Mouse (Mus musculus) NIH3T3 (cell line): ENCODE data around the gene Tmprss9.

Experiments
- DNase-seq: peaks from one replicate; pipeline ENCODE4 v3.0.0-alpha.2; 2012; ENCODE audit warnings: low read depth

Tmprss9 gene

GRCm38 (mm10) chr10:80843087-80843930 lies 28.3 kb upstream of the Tmprss9 start:
- DNase-seq = no peak

DNA sequence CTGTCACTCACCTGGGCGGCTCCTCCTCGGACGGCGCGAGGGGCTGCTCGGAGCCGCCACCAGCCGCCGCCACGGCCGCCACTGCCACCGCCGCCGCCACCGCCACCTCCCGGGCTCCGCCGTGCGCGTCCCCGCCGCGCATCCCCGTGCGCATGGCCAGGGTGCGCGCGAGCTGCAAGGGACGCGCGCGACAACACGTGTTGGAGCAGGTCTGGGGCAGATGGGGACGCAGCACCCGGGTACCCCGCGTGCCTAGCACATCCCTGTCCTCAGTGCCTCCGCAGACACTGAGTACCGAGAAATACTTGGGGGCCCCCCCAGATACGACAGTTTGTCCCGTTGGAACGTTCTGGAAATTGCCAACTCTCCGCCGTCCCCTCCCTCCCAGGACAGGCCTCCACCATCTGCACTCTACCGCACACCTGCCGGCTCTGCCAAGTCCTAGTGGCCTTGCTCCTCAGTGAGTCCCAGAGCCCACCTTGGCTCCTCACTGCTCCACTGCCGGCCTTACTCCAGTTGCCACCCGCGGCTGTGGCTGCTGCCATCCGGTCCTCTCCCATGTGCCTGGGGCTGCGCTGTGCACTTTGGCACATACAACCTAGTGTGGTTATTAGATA lies 27.6 kb upstream of the Tmprss9 start, which contains the start of gene Lingo3:
Lingo3 (minus strand) TSS at position 109 of the 617 bp plus-strand sequence.
- no peak for DNase-seq

GRCm38 (mm10) chr10:80845055-80845693 lies 26.5 kb upstream of the Tmprss9 start:
- no peak for DNase-seq

GRCm38 (mm10) chr10:80845732-80846131 lies 25.9 kb upstream of the Tmprss9 start:
- no peak for DNase-seq

DNA sequence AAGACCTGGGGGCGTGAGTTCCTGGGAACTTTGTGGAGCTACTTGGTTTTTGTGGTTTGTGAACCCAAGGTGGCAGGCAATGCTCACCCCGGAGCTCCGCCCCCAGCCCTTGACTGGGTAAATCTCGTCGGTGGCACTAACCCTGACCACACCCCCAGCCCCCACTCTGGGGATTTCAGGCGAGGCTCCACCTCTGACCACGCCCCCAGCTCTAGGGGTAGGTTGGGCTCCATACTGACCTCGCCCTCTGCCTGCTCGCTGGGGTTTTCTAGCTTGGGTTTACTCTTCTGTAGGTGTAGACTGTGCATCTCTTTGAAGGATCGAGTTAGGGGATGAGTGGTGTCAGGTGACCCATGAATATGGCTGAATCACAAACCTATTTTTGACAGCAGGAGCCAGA lies 23.1 kb upstream of the Tmprss9 start:
- DNase-seq = peak; percentile 59

- peak; percentile 99 for DNase-seq
Measured at GRCm38 (mm10) chr10:80854913-80855748, 16.5 kb upstream of the Tmprss9 start, which contains the start of the genes Lsm7 and Sppl2b. Gene Lsm7, minus strand, starts transcription at chr10:80855209. Gene Sppl2b, plus strand, starts transcription at chr10:80855275.

GRCm38 (mm10) chr10:80855749-80856073 lies 15.9 kb upstream of the Tmprss9 start:
- peak; percentile 45 for DNase-seq

- DNase-seq = peak; percentile 80
Measured at GRCm38 (mm10) chr10:80856267-80856666, 15.4 kb upstream of the Tmprss9 start.

GRCm38 (mm10) chr10:80856908-80857307 lies 14.7 kb upstream of the Tmprss9 start:
- no peak for DNase-seq

- DNase-seq = no peak
Measured at GRCm38 (mm10) chr10:80857386-80857785, 14.3 kb upstream of the Tmprss9 start.

GRCm38 (mm10) chr10:80857848-80858247 lies 13.8 kb upstream of the Tmprss9 start:
- DNase-seq = no peak

DNA sequence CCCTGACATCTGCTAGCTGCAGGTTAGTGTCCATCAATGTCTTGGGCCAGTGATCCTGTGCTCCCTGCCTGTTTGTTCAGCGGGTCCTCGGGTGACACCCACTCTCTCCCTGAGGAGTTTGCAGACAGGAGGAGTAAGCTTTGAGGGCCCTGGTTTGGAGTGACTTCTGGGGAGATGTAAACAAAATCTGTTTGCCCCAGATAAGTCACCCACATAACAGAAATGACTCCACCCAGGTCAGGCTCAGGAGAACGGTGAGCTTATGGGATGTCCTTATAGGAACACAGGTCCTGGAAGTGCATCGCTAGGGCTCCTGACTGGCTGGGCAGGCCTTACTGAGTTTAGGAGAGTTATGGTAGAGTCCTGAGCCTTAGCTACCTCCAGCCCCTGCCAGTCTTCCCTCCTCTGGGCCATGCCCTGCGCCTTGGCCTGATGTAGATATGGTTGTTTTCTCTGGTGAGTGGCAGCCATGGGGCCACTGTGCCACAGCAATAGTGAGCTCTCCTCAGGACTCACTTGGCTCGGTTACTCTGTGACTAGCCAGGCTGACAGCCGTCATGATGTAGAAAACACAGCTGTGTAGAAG lies 13.2 kb upstream of the Tmprss9 start:
- DNase-seq = no peak

- DNase-seq = no peak
Measured at GRCm38 (mm10) chr10:80862305-80862704, 9.3 kb upstream of the Tmprss9 start.

GRCm38 (mm10) chr10:80864446-80864845 lies 7.2 kb upstream of the Tmprss9 start:
- no peak for DNase-seq

- peak; percentile 20 for DNase-seq
Measured at GRCm38 (mm10) chr10:80870993-80871392, 655 bp upstream of the Tmprss9 start.

- DNase-seq = no peak
Measured at GRCm38 (mm10) chr10:80874035-80874434, 2.4 kb downstream of the Tmprss9 start.

DNA sequence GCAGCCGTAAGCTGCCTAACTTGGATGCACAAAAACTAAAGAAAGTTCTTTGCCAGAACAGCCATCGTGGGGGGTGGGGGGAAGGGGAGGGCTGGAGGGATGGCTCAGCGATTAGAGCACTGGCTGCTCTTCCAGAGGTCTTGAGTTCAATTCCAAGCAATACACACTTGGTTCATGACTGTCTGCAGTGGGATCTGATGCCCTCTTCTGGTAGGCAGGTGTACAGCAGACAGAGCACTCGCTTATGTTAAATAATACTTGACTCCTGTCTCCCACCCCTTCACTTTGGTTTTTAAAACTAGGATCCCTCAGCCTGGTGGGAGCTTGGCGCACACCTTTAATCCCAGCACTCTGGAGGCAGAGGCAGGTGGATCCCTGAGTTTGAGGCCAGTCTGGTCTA lies 4.4 kb downstream of the Tmprss9 start:
- peak; percentile 83 for DNase-seq

- DNase-seq = peak; percentile 32
Measured at GRCm38 (mm10) chr10:80876594-80876993, 4.9 kb downstream of the Tmprss9 start.

- DNase-seq = peak; percentile 84
Measured at GRCm38 (mm10) chr10:80880131-80880641, 8.5 kb downstream of the Tmprss9 start.

DNA sequence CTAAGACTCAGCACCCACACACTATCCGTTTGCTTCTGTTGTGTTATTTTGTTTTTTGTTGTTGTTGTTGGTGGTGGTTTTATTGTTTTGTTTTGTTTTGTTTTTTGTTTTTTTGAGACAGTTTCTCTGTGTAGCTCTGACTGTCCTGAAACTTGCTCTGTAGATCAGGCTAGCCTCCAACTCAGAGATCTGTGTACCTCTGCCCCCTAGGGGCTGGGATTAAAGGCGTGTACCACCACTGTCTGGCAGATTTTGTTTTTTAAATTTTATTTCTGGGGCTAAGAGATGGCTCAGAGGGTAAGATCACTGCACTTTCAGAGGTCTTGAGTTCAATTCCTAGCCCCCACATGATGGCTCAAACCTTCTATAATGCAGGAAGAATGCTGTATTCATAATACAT lies 9.3 kb downstream of the Tmprss9 start:
- no peak for DNase-seq

DNA sequence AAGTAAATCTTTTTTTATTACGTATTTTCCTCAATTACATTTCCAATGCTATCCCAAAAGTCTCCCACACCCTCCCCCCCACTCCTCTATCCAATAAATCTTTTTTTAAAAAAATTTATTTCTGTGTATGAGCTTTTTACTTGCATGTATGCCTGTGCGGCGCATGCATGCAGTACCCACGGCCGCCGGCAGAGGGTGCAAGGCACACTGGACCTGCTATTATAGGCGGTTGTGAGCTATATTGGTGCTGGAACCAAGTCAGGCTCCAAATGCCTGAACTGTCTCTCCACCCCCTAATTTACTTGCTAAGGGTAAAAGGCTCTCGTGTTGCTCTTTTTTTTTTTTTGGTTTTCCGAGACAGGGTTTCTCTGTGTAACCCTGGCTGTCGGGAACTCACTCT lies 9.7 kb downstream of the Tmprss9 start:
- DNase-seq = peak; percentile 87
